Mouse (Mus musculus) lung, postnatal 0 days (tissue): ENCODE data around the gene Pole.

Experiments used
- CTCF ChIP-seq: IDR thresholded peaks from 2 replicates; pipeline ENCODE4 v1.5.1; 2016; ENCODE audit warnings: antibody characterized with exemption, mild to moderate bottlenecking
- EP300 ChIP-seq: IDR thresholded peaks from 2 replicates; pipeline ENCODE4 v1.6.1; 2016; ENCODE audit warnings: antibody characterized with exemption, mild to moderate bottlenecking, control low read depth

DNA sequence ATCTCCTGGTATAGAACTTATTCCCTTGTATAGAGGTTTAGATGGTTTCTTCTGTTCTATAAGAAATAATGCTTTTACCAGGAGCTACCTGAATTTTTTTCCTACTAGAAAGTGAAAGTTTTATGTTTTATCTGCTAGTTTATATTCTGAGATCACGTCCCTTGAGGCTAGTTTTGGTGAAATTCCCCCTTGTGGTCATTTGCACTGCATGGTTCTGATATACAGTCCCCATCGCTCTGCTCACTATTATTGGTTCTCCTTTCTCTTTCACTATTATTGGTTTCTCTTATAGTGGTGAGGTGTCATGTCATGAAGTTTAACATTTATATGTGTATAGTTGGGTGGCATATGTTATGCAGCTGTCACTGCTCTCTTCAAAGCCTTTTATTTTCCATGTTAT lies 14.5 kb downstream of the Pole start:
- TF ChIP-seq CTCF, result no peak
- no peak for TF ChIP-seq EP300
